8 mouse cellular contexts compared by ENCODE assay signal in genomic region chr10:80398174-80398535, GRCm38 (mm10). TPM values are rescaled to one million over a fixed set of nuclear protein-coding genes. Genes with fewer than 3 reads are reported as not detected.
DNase-seq lines count a peak whose midpoint lies in the region; ATAC-seq and TF ChIP-seq lines count a peak whose summit lies in the region.

No protein-coding gene starts in this region.

- DNase-seq in heart, adult 18-20 months = no peak
- no peak for DNase-seq in G1E (ENCODE audit: low spot score)
- no peak for DNase-seq in hindbrain, embryonic 10.5 days (ENCODE audit: low spot score)
- DNase-seq in gastrocnemius, adult 18-20 months (ENCODE audit: low spot score) = no peak
- no peak for DNase-seq in ovary, adult 18-20 months (ENCODE audit: low spot score)
- no peak for DNase-seq in urinary bladder, postnatal 10 days (ENCODE audit: low spot score)

- peak overlapping the region; percentile 99 for H3K27ac ChIP-seq in heart, embryonic 16.5 days (ENCODE audit: low read length)
- peak overlapping the region; percentile 100 for H3K27ac ChIP-seq in hindbrain, embryonic 10.5 days
- peak overlapping the region; percentile 99 for H3K27ac ChIP-seq in midbrain, embryonic 12.5 days (replicated peaks)

- TF ChIP-seq CTCF in G1E (IDR thresholded peaks at IDR 0.05; ENCODE audit: low read depth, low read length) = no peak

- peak overlapping the region; percentile 81 for H3K4me3 ChIP-seq in heart, embryonic 16.5 days (ENCODE audit: low read length)
- H3K4me3 ChIP-seq in G1E (ENCODE audit: low read depth, low read length) = peak overlapping the region; percentile 75
- H3K4me3 ChIP-seq in hindbrain, embryonic 10.5 days = peak overlapping the region; percentile 88
- H3K4me3 ChIP-seq in midbrain, embryonic 12.5 days = peak overlapping the region; percentile 72

- no peaks in the 10 kb centered on the region for H3K27me3 ChIP-seq in heart, embryonic 16.5 days (ENCODE audit: control insufficient read depth, insufficient read depth, low read length)
- H3K27me3 ChIP-seq in G1E (ENCODE audit: insufficient read depth, low read length) = no peaks in the 10 kb centered on the region
- no peaks in the 10 kb centered on the region for H3K27me3 ChIP-seq in hindbrain, embryonic 10.5 days (ENCODE audit: insufficient read depth, poor library complexity, severe bottlenecking)
- H3K27me3 ChIP-seq in midbrain, embryonic 12.5 days = no peaks in the 10 kb centered on the region

- H3K9me3 ChIP-seq in heart, embryonic 16.5 days (replicated peaks; ENCODE audit: control insufficient read depth, low read length) = no peaks in the 10 kb centered on the region
- H3K9me3 ChIP-seq in G1E (replicated peaks) = no peaks in the 10 kb centered on the region
- H3K9me3 ChIP-seq in hindbrain, embryonic 10.5 days = peaks cover 1% of the 10 kb centered on the region; the same call in 1 of the 2 replicates
- no peaks in the 10 kb centered on the region for H3K9me3 ChIP-seq in midbrain, embryonic 12.5 days

- H3K36me3 ChIP-seq in heart, embryonic 16.5 days (ENCODE audit: control insufficient read depth, insufficient read depth) = peaks cover 38% of the 10 kb centered on the region
- peaks cover 80% of the 10 kb centered on the region for H3K36me3 ChIP-seq in G1E (replicated peaks)
- peaks cover 66% of the 10 kb centered on the region for H3K36me3 ChIP-seq in hindbrain, embryonic 10.5 days
- peaks cover 50% of the 10 kb centered on the region for H3K36me3 ChIP-seq in midbrain, embryonic 12.5 days

- WGBS in heart, embryonic 16.5 days = 0% methylated on average over 1 of the region's 1 CpGs
- 0% methylated on average over 1 of the region's 1 CpGs for WGBS in hindbrain, embryonic 10.5 days
- WGBS in midbrain, embryonic 12.5 days = 0% methylated on average over 1 of the region's 1 CpGs

- no peak for ATAC-seq in heart, embryonic 16.5 days (replicated peaks; ENCODE audit: extremely low read depth, insufficient read depth, low FRiP score)
- no peak for ATAC-seq in G1E (ENCODE audit: extremely low read depth, insufficient number of reproducible peaks, low FRiP score, poor library complexity, severe bottlenecking)
- no peak for ATAC-seq in midbrain, embryonic 12.5 days (ENCODE audit: low FRiP score, low read depth)

- H3K4me1 ChIP-seq in heart, embryonic 16.5 days (ENCODE audit: control insufficient read depth, insufficient read depth, low read length) = peaks cover 25% of the 10 kb centered on the region
- H3K4me1 ChIP-seq in G1E (ENCODE audit: insufficient read depth, low read depth, low read length) = peaks cover 77% of the 10 kb centered on the region
- peaks cover 40% of the 10 kb centered on the region for H3K4me1 ChIP-seq in hindbrain, embryonic 10.5 days (replicated peaks)
- H3K4me1 ChIP-seq in midbrain, embryonic 12.5 days = peaks cover 37% of the 10 kb centered on the region

- H3K4me2 ChIP-seq in heart, embryonic 16.5 days (ENCODE audit: low read depth, low read length) = peak overlapping the region; percentile 90
- H3K4me2 ChIP-seq in midbrain, embryonic 12.5 days (replicated peaks) = peak overlapping the region; percentile 81

- peak overlapping the region; percentile 96 for H3K9ac ChIP-seq in heart, embryonic 16.5 days (ENCODE audit: low read length)
- peak overlapping the region; percentile 89 for H3K9ac ChIP-seq in midbrain, embryonic 12.5 days (replicated peaks)

RNA-seq across cellular contexts. Expression of gene Mbd3, which starts 1.2 kb away (rescaled TPM):
- polyA plus RNA-seq in heart, embryonic 16.5 days (2015; fragmentation: Nextera tagmentation; extraction: Ambion mirVana) = 136 and 155 TPM in 2 replicates
- 10 to 100 TPM; 93.3 to 97.7 TPM for total RNA-seq in heart, adult 18-20 months (2021)
- total RNA-seq in G1E (2014; fragmentation: Nextera tagmentation) (37.3 and 41.7 TPM in 2 replicates), G1E (2017) (36.0 and 42.0 TPM in 2 replicates)
- polyA plus RNA-seq in G1E (2012) = 244 and 272 TPM in 2 replicates
- 341 and 365 TPM in 2 replicates for polyA plus RNA-seq in hindbrain, embryonic 10.5 days (2016; fragmentation: Nextera tagmentation; extraction: Ambion mirVana)
- polyA plus RNA-seq in midbrain, embryonic 12.5 days (2016; fragmentation: Nextera tagmentation; extraction: Ambion mirVana) = 288 and 314 TPM in 2 replicates
- total RNA-seq in gastrocnemius, adult 18-20 months (2021) = 100 to 1,000 TPM; 108 to 127 TPM

RNA-seq across cellular contexts. Expression of gene Uqcr11, which starts 8.5 kb away (rescaled TPM):
- polyA plus RNA-seq in heart, embryonic 16.5 days (2015; fragmentation: Nextera tagmentation; extraction: Ambion mirVana) = 1,492 and 1,877 TPM in 2 replicates
- total RNA-seq in heart, adult 18-20 months (2021) = 1,000 to 10,000 TPM; 1,809 to 1,881 TPM
- total RNA-seq in G1E (2014; fragmentation: Nextera tagmentation) = 57.3 and 71.6 TPM in 2 replicates
- total RNA-seq in G1E (2017) = 376 and 446 TPM in 2 replicates
- 1,650 and 1,908 TPM in 2 replicates for polyA plus RNA-seq in G1E (2012)
- polyA plus RNA-seq in hindbrain, embryonic 10.5 days (2016; fragmentation: Nextera tagmentation; extraction: Ambion mirVana) = 648 and 654 TPM in 2 replicates
- 398 and 414 TPM in 2 replicates for polyA plus RNA-seq in midbrain, embryonic 12.5 days (2016; fragmentation: Nextera tagmentation; extraction: Ambion mirVana)
- total RNA-seq in gastrocnemius, adult 18-20 months (2021) = 100 to 1,000 TPM; 831 to 847 TPM

RNA-seq across cellular contexts. Expression of gene Mex3d, which starts 10.7 kb away (rescaled TPM):
- 2.8 TPM in 2 replicates for polyA plus RNA-seq in heart, embryonic 16.5 days (2015; fragmentation: Nextera tagmentation; extraction: Ambion mirVana)
- total RNA-seq in heart, adult 18-20 months (2021) = 1 to 10 TPM; 6.4 to 7.8 TPM
- total RNA-seq in G1E (2014; fragmentation: Nextera tagmentation) = 7.7 and 11.4 TPM in 2 replicates
- 8.7 and 10.9 TPM in 2 replicates for total RNA-seq in G1E (2017)
- 35.3 and 41.9 TPM in 2 replicates for polyA plus RNA-seq in G1E (2012)
- 7.2 and 8.8 TPM in 2 replicates for polyA plus RNA-seq in hindbrain, embryonic 10.5 days (2016; fragmentation: Nextera tagmentation; extraction: Ambion mirVana)
- 18.4 and 19.7 TPM in 2 replicates for polyA plus RNA-seq in midbrain, embryonic 12.5 days (2016; fragmentation: Nextera tagmentation; extraction: Ambion mirVana)
- total RNA-seq in gastrocnemius, adult 18-20 months (2021) = 1 to 10 TPM; 4.0 to 4.6 TPM

RNA-seq across cellular contexts. Expression of gene Tcf3, which starts 35.3 kb away (rescaled TPM):
- polyA plus RNA-seq in heart, embryonic 16.5 days (2015; fragmentation: Nextera tagmentation; extraction: Ambion mirVana) = 41.9 and 47.0 TPM in 2 replicates
- total RNA-seq in heart, adult 18-20 months (2021) = 10 to 100 TPM; 15.6 to 17.3 TPM
- total RNA-seq in G1E (2014; fragmentation: Nextera tagmentation) (152 and 175 TPM in 2 replicates), G1E (2017) (70.0 and 84.0 TPM in 2 replicates)
- polyA plus RNA-seq in G1E (2012) = 1,090 and 1,330 TPM in 2 replicates
- polyA plus RNA-seq in hindbrain, embryonic 10.5 days (2016; fragmentation: Nextera tagmentation; extraction: Ambion mirVana) = 191 and 198 TPM in 2 replicates
- polyA plus RNA-seq in midbrain, embryonic 12.5 days (2016; fragmentation: Nextera tagmentation; extraction: Ambion mirVana) = 185 and 191 TPM in 2 replicates
- 10 to 100 TPM; 11.2 to 11.3 TPM for total RNA-seq in gastrocnemius, adult 18-20 months (2021)

RNA-seq across cellular contexts. Expression of gene Plk5, which starts 41.9 kb away (rescaled TPM):
- 0.07 and 0.14 TPM in 2 replicates for polyA plus RNA-seq in heart, embryonic 16.5 days (2015; fragmentation: Nextera tagmentation; extraction: Ambion mirVana)
- total RNA-seq in heart, adult 18-20 months (2021) = 1 to 10 TPM in 1 of 2 experiments, under 1 TPM in 1; 0.69 to 1.2 TPM
- total RNA-seq in G1E (2014; fragmentation: Nextera tagmentation) (not detected in 2 replicates), G1E (2017) (0.12 TPM in 1 of 2 replicates, not detected in the other)
- polyA plus RNA-seq in G1E (2012) = not detected in 2 replicates
- 0.22 and 0.44 TPM in 2 replicates for polyA plus RNA-seq in hindbrain, embryonic 10.5 days (2016; fragmentation: Nextera tagmentation; extraction: Ambion mirVana)
- 0.31 and 0.52 TPM in 2 replicates for polyA plus RNA-seq in midbrain, embryonic 12.5 days (2016; fragmentation: Nextera tagmentation; extraction: Ambion mirVana)
- total RNA-seq in gastrocnemius, adult 18-20 months (2021) = under 1 TPM; 0.09 to 0.11 TPM
